Mouse (Mus musculus) midbrain, embryonic 14.5 days (tissue): ENCODE measurements around the gene 1700017B05Rik. TPM values are rescaled to one million over a fixed set of nuclear protein-coding genes. Genes with fewer than 3 reads are reported as not detected.
"Not testable (repeated sequence)": the region's sequence is repeated elsewhere in the genome, so short reads cannot be mapped to it uniquely, and the experiment has no call there.

Experiments
- ATAC-seq: fragments of 200-750 bp; cut with Nextera tagmentation; 2 replicates; pipeline ENCODE4 v1.8.0; 2017; ENCODE audit warnings: moderate number of reproducible peaks, moderate library complexity; ENCODE audit not compliant: low FRiP score, low TSS enrichment
- DNase-seq: peaks from one replicate; pipeline ENCODE4 v3.0.0-alpha.2; 2015
- H3K27ac ChIP-seq: fragments of 300-500 bp; sonication (generic); replicated peaks from 2 replicates; pipeline ENCODE4 v1.5.1; 2014; ENCODE audit warnings: mild to moderate bottlenecking, low read depth, low read length, moderate library complexity
- H3K27me3 ChIP-seq: fragments of 300-500 bp; sonication (generic); 2 replicates; pipeline ENCODE4 v1.6.1; 2014; ENCODE audit warnings: low read length, control low read depth, mixed read lengths; ENCODE audit not compliant: control insufficient read depth, insufficient read depth
- H3K36me3 ChIP-seq: fragments of 300-500 bp; sonication (generic); 2 replicates; pipeline ENCODE4 v1.6.1; 2014; ENCODE audit warnings: low read length, control low read depth; ENCODE audit not compliant: control insufficient read depth, insufficient read depth
- H3K4me1 ChIP-seq: fragments of 300-500 bp; sonication (generic); 2 replicates; pipeline ENCODE4 v1.6.1; 2014; ENCODE audit warnings: mild to moderate bottlenecking, antibody characterized with exemption, low read length, control low read depth; ENCODE audit not compliant: control insufficient read depth, insufficient read depth
- H3K4me2 ChIP-seq: fragments of 300-500 bp; sonication (generic); 2 replicates; pipeline ENCODE4 v1.6.1; 2014; ENCODE audit warnings: mild to moderate bottlenecking, low read length, moderate library complexity
- H3K4me3 ChIP-seq: fragments of 300-500 bp; sonication (generic); replicated peaks from 2 replicates; pipeline ENCODE4 v1.5.1; 2014; ENCODE audit warnings: low read depth, low read length
- H3K9ac ChIP-seq: fragments of 300-500 bp; sonication (generic); replicated peaks from 2 replicates; pipeline ENCODE4 v1.6.1; 2014; ENCODE audit warnings: mild to moderate bottlenecking, low read length, moderate library complexity
- H3K9me3 ChIP-seq: fragments of 300-500 bp; sonication (generic); 2 replicates; pipeline ENCODE4 v1.6.1; 2016; ENCODE audit warnings: low read length, control low read depth, mixed read lengths; ENCODE audit not compliant: control insufficient read depth
- WGBS: fragments of 180-500 bp; shearing (Covaris S2); extraction: QIAGEN DNeasy Blood & Tissue Kit; methylation state at CpG from one replicate; pipeline ENCODE4 v1.1.7; 2014; 5-methylcytosine and 5-hydroxymethylcytosine counted together
- polyA plus RNA-seq: library from polyadenylated mRNA; unstranded; fragments of >200 nt; fragmentation: Nextera tagmentation; extraction: Ambion mirVana; gene quantifications from 2 replicates; pipeline ENCODE4 v1.2.1, GENCODE M21; 2014

Gene 1700017B05Rik
- polyA plus RNA-seq, 1 experiment from 2014 or later: 4.4 TPM

- Histone ChIP-seq H3K4me3 (no peak overlapping the region), H3K4me2 (no peak overlapping the region), H3K27ac (no peak overlapping the region), H3K9me3 (no peaks in the 10 kb centered on the region), H3K36me3 (no peaks in the 10 kb centered on the region), H3K27me3 (no peaks in the 10 kb centered on the region), H3K4me1 (no peaks in the 10 kb centered on the region), H3K9ac (no peak overlapping the region)
- ATAC-seq: no peak
- WGBS: 71% methylated on average over 2 of the region's 2 CpGs
- DNase-seq: no peak
These were observed 55.5 kb downstream of the 1700017B05Rik start for GRCm38 (mm10) chr9:57206896-57207295.

DNA sequence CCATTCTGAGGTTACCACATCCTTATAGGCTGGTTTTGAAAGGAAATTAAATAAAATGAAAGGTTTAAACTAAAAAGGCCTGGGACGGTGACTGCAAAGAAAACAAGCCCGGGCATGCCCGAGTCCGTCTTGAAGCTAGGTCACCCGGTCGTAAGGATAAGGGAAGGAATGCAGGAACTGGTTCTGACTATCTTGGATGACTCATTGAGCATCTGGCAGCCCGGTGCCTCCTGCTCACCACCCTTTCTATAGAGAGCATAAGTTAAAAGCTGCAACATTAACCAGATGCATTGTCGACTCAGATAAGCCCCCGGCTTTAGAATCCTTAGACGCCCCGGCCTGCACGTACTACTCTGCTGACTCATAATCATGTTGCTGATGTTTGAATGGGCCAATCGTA is 58.8 kb downstream of the 1700017B05Rik start:
- H3K27ac ChIP-seq, DNase-seq, H3K4me2 ChIP-seq, H3K4me3 ChIP-seq, H3K27me3 ChIP-seq, ATAC-seq, H3K36me3 ChIP-seq, H3K4me1 ChIP-seq, H3K9ac ChIP-seq, H3K9me3 ChIP-seq: not testable (repeated sequence)
- 92% methylated on average over 13 of the region's 13 CpGs for WGBS

Other genes starting within 250 kb of the 1700017B05Rik start
- gene Sin3a, start 190.6 kb downstream of the 1700017B05Rik start, polyA plus RNA-seq: 23.4 and 40.8 TPM in 2 replicates
- gene Man2c1, start 131.9 kb downstream of the 1700017B05Rik start, polyA plus RNA-seq: 43.0 and 52.2 TPM in 2 replicates
- gene Neil1, start 114.3 kb downstream of the 1700017B05Rik start, polyA plus RNA-seq: 7.2 and 8.3 TPM in 2 replicates
- 159 and 190 TPM in 2 replicates for gene Commd4, start 104.3 kb downstream of the 1700017B05Rik start, polyA plus RNA-seq
- not detected in 2 replicates for gene Trcg1, start 26.1 kb downstream of the 1700017B05Rik start, polyA plus RNA-seq
- gene Ppcdc, start 177.5 kb upstream of the 1700017B05Rik start, polyA plus RNA-seq: 19.9 and 22.9 TPM in 2 replicates
- gene Scamp5, start 205.4 kb upstream of the 1700017B05Rik start, polyA plus RNA-seq: 98.9 and 109 TPM in 2 replicates
- 28.1 and 30.7 TPM in 2 replicates for gene Rpp25, start 241.4 kb upstream of the 1700017B05Rik start, polyA plus RNA-seq